Mouse (Mus musculus): ENCODE data around the gene Gna14. TPM values are rescaled to one million over a fixed set of nuclear protein-coding genes. Genes with fewer than 3 reads are reported as not detected.

The Gna14 gene
- total RNA-seq (2022): 10 to 100 TPM; 31.3 to 67.6 (median 48.9) TPM

DNA sequence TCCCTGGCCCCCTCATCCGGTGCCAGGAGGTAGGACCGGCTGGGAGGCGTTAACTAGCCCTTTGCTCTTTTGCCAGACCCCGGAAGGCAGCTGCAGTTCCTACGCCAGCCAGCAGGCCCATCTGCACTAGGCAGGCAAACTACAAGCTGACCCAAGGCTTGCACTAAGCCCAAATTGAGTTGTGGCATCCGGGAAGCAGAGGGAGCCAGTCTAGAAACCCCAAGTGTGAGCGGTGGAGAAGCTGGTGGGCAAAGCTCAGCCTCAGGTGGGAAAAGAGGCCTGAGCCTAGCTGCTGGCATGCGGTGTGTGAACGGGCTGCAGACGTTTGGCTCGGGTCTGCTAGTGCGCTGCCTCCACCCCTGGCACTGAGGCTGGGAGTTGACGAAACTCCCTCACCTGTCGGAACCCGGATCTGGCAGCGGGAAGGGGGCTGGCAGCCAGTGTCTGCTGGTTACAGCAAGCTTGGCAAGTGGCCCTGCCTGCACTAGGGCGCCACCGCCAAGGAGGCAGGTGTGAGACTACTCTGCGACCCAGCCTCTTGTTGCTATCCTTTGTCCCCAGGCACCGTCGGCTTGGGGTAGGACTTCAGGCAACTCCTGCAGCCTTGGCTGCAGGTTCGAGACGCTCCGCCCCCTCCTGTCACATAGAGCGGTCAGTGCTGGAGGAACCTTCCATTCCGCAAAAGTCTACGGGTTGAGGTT lies at the start of gene Gna14:
Gene Gna14, plus strand, starts transcription at position 232 of the 701 bp plus-strand sequence.
- DNase-seq: peak; percentile 64

DNA sequence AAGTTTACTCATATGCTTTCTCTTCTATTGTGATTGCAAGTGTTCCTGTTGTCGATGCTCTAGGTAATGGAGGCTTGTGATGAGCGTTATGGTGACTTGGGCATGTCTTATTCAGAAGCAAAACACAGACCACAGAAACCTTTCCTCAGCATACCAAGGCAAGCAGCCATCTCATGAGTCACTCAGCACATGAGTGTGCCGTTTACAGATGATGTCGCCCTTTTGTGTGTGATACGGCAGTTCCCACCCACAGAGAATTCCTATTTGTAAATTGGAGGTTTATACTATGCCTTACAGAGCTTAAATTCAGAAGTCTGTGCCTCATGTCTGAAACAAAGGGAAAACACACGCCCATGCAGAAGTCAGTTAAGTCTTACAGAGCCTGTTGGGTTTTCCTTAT lies 49.0 kb upstream of the Gna14 start:
- DNase-seq: no peak

DNA sequence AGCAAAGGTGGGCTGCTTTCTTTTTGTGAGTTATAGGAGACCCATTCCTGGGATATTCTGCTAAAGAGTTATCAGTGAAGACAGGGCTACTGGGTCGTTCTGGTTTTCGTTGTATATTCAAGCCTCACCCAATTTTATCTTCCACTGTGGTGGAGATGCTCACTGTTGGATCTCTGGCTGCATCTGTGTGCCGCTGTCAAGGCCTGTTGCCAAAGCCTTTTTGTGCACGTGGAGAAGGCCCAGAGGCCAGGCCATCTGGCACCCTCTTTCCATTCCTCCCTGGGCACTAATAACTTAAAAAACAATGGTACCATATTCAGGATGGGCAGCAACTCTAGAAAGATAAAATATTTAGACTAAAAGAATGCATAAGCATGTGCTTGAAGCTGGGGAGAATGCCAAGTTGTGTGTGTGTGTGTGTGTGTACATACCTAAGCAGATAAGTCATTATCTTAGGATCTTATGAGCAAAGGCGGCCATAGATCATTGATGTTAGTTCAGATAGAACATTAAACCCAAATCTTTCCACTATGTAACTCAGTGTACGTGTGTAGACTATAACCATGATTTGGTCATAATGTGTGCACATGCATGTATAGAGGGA lies 45.3 kb upstream of the Gna14 start:
- DNase-seq: no peak

DNA sequence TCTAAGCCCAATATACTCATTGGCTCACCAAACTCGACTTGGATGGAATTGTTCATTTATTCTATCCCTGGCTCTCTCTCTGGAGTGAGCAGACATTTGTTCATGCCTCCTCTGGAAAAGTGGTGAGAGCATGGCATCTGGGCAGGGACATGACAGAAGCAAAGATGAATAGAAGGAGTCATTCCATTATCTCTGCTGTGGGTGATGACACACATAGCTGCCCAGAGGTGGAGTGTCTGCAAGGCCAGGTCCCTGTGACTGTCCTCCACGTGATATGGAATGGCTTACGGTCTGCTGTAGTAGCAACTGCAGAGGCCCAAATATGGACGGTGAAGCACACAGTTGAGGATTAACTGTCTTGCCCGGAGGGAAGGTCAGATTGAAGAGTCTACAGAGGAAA lies 41.2 kb upstream of the Gna14 start:
- peak; percentile 43 for DNase-seq

DNA sequence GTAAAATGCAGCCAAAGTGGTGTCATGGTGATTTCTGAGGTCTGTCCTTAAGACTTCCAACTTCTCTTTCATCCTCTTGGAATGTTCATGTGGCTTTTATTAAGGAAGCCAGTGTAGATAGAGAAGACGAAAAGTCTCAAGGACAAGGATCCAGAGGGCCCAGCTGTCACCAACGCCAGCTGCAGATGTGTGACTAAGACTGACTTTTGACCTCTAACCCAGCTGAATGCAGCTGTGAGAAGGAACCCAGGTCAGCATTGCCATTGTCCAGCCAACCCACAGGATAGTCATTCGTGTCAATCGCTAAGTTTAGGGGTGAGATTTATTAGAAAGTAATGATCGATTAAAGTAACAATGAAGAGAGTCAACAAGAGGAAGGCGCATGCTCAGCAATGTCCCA lies 32.5 kb upstream of the Gna14 start:
- DNase-seq: no peak

DNA sequence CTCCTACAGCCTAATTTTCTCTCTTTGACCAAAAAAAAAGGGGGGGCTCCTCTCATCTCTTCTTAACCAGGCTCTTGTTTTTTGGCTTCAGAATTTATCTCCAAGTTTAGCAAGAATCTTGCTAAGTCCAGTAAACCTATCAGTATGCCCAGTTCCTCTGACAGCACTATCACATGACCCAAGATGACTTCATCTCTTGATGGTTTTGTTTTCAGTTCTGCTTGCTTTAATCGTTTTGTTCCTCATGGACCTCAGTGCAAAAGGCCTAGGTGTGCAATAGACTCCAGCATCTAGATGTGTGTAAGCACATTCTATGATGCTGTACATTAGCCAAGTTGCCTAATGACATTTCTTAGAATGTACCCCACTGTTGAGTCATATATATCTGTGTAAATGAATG lies 27.8 kb upstream of the Gna14 start:
- no peak for DNase-seq

DNA sequence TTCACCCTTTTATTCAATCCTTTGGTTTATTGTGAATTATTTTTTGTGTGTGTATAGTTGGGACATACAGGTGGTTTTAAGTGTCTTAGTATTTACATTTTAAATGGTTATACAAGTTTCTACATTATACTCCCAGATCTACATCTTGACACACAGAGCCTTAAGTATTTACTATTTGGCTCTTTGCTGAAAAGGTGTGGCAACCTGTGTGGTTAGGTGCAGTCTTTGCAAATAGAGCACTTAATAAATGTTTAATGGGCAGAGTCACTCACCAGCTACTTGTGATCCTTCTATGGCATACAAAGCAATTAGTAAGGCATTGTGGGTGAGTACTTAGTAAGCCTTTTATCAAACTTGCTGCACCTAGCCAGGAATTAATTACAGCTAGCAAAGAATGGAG lies 24.3 kb upstream of the Gna14 start:
- DNase-seq: no peak

DNA sequence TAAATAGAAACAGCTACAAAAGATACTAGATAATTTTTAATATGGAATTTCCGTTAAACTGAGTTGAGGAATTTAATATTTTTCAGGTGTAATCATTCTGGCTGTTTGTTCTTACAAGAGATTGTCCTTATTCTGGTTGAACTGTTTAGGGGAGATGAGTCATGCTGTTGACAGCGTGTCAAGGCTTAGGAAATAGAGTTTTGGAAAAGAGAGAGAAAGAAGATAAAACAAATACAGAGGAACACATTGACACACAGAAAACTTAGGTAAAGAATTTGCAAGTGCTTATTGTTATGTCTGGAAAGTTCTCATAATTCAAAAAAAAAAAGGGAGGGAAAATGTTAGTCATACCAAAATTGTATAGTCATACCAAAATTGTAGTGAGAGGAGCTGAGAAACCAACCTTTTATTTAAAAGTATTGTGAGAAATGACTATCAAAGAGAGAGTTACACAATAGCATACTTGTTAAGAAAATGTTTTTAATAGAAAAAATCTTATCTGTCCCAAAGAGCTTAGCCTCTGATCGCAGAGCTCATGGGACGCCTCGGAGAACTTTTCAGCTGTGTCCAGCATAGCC lies 17.4 kb upstream of the Gna14 start:
- no peak for DNase-seq

DNA sequence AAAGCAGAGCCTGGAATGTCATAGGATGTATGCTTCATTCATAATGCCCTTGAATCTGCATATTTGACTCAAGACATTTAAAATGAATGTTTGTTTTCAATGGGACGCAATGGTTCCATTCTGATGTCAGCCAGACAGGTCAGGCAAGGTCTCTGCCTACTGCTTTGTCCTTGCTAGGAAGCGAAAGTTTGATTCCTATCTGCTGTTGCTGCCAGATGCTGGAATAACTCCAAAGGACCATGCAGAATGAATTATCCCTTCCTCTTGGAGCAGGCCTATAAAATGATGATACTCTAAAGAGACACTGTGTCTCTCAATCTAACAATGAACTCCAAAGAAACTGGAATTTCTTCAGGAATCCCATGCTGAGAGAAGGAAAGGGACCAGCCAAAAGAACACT lies 10.0 kb upstream of the Gna14 start:
- DNase-seq: peak; percentile 67

DNA sequence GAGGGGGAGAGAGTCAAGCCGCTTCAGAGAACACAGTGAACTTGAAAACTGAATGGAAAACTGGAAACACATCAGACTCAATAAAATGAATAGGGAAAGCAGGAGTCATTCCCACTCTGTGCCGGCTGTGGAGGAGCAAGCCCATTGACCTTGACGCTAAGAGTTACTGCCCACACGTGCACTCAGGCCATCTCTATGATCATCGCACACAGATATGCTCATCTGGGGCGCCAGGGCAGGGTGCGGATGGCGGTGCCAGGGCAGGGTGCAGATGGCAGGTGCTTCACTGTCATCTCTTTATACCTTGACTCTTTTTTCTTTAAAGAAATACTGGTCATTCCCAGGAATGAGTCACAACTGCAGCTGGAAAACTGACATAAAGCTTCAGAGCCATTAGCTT lies 4.2 kb upstream of the Gna14 start:
- no peak for DNase-seq

DNA sequence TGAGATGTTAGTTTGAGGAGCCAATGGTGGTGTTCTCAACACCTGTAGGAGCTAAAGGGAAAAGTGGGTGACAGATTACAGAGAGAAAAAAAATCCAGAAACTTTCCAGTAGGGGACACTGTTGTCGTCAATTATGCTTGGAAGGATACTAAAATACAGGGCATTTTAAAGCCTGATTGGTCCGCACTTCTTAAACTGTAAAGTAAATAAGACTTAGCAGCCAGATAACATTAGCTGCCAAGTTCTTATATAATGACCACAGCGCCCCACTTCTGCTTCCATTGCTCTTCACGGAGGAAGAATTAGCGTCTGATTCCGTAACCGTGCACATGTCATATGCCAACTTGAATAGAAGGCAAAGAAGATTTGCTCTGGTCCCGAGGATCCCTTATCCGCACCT lies 683 bp upstream of the Gna14 start:
- DNase-seq: no peak

DNA sequence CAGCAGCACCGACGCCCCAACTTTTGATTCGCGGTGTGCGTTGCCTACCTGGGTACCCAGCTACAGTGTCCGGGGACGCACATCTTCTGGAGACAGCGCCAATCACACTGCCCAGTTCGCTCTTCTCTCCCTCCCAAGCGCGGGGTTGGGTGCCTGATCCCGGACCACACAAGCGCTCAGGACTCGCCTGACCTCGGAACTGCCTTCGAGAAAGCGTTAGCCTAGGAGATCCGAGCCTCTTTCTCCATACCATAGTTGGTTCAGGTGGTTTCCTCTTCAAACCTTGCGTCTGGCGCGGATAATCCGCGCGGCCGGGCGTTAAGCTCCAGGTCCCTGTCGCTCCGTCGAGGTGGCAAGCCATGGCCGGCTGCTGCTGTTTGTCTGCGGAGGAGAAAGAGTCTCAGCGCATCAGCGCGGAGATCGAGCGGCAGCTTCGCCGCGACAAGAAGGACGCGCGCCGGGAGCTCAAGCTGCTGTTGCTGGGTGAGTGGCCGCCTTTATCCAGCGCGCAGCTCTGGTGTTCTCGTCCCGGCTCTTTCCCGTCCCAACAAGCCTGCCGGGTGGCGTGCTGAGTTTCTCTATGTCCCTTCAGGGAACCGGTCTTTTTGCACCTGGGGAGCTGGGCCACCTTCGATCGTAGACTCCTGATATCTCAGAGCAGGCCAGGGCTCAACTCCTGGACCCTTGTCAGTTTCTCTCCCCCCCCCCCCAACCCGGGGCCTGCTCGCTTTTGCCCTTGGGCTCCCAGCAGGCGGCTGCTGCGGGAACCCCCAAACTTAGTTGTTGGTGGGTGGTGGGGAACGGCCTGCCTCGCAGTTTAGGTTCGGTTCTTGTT lies 990 bp downstream of the Gna14 start:
- DNase-seq: no peak

DNA sequence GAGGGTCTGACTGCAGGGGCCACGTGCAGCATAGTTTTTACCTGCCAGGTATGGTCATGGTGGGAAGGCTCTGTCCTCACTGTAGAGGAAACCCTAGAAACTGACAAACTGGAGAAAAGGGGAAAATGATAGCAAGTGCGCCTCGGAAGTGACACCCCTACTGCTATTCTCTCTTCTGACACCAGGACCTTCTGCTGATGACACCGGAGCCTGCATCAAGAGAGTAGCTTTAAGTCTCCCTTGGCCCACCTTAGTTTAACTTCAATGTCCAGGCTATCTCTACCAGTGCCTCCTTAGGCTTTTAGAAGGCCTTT lies 1.6 kb downstream of the Gna14 start:
- no peak for DNase-seq

DNA sequence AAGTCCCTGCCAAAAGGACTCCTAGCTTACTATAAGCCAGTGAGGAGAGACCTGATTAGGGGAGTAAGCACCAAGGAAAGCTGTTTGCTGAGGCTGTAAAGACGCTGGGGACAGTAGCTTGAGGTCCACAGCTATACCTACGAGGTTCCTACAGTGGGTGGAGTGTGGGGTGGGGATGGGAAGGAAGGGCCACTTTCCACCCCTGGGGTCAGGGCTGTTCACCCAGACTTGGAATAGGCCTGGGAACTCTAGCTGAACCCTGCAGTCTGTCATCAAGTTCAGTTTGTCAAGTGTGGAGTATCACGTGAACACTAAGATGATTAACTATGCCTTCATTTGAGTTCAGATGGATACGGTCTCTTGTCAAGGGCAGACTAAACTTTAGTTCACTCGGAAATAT lies 2.3 kb downstream of the Gna14 start:
- no peak for DNase-seq

DNA sequence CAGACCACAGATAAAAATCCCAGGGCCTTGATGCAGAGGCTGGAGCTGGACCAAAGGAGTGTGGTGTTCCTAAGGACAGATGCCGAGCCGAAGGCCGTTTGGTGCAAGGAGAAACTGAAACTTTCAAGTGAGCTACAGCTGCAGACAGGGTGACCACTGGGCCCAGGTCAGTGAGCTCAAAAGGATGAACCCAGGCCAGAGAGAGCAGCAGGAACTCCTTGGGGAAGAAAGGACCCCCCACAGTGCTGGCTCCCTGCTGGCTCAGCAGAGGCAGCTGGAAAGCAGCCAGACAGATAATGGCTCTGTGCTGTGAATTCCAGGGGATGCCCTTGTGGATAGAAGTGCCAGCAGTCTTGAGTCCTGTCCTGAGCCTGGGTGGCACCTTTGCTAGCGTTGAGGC lies 3.7 kb downstream of the Gna14 start:
- peak; percentile 71 for DNase-seq

DNA sequence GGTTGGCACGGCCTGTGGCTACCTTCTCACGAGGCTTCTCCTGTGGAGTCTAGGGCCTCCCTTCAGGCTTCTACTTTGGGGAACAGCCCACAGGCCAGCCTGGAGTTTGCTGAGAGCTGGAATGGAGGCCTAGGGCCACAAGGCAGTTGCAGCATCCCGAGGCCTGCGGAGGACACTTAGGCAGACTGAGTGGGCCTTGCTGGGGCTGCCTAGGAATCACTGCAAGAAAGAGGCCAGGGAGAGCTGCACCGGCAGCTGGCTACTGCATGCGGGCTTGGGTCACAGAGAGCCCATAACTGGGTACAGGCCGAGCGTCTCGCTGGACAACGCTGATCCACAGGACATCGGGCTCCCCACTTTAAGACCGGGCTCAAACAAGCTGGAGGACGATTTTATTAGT lies 4.3 kb downstream of the Gna14 start:
- no peak for DNase-seq

DNA sequence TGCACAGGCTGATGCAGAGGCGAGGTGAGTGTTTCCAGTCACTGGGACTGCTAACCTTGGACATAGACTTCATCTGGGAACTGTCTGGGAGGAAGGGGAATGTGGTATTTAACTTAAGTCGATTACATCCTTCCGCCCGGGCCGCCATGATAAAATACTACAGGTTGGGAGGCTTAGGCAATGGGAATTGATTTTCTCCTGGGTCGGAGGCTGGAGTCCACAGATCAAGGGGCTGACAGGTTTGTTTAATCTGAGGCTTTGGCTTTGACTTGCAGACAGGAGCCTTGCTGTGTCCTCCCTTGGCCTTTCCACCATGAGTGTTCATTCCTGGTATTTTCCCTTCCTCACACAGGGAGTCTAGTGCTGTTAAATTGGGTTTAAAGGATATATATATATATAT lies 5.8 kb downstream of the Gna14 start:
- DNase-seq: no peak

DNA sequence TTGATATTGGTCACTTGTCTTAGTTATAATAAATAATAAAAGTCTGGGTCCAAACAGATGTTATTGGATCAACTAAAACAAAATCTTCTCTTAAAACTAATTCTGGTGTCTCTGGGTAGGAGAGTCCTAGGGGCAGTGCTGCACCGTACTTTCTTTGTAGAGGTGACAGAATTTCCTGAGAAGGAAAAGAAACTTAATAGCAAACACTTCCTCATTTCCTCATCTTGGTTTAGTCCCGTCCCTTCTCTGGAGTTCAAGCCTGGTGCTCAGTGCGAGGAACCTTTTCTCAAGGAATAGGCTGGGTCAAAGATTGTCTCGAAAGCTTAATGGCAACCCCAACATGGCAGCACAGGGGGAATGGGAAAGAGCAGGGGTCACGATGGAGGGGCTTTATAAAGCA lies 7.8 kb downstream of the Gna14 start:
- no peak for DNase-seq

DNA sequence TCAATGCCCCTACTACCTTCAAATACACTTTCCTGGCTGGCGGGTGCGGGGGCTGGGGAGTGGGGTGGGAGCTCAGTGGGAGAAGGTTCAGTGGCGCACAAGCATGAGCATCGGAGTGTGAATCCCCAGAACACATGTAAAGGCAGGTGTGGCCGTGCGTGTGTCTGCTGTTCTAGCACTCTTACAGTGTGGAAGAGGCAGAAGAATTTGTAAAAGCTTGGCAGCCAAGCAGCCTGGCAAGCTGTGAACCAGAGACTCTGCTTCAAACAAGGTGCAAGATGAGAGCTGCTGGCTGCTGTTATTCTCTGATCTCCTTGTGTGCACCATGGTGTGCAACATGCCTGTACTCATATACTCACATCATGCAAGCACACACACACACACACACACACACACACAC lies 11.1 kb downstream of the Gna14 start:
- DNase-seq: no peak

DNA sequence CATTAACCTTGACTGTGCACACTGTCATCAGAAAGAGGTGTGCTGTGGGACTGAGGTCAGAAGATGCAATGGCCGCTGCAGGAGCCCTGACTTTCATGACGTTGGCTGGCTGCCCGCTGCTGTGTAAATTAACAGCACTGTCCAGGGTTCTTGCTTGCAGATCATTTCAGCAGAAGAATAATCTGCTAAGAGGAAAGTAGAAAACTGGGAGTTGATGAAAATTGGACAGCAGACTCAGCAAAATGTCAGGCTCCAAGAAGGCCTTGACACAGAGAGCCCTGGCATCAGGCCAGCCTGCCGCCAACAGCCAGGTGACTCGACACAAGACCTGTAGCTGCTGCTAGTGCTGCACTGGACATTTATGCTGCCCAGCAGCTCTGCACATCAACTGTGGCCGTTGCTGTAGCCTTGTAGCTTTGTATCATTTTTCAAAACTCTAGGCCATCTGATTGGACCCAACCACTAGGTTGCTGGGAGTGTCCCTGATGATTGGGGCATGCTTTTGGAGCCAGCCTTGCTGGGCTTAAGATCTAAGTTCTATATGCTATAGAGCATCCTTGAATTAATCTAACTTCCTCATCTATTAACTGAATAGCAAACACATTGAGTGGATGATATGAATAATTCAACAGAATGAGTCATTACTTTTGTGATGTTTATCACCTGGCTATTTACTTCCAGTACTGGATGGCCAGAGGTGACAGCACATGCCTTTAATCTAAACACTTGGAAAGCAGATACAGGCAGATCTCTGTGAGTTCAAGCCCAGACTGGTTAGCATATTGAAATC lies 12.5 kb downstream of the Gna14 start:
- peak; percentile 67 for DNase-seq

DNA sequence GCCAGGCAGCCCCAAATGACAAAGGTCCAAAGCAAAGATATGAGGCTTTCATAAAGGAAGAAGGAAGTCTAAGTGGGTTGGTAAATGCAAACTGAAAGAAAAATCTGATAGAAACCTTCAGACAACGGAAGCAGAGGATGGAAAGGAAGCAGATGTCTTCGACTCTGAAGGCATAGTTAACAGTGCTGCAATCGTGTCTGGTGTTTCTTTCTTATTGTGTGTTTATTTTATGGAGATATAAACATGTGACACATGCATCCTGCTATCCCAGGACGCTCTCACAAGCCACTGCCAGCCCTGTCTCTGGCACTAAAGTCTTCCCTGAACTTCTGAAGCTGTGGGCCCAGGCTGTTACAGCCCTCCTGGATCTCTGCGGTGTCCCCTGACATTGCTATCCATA lies 13.2 kb downstream of the Gna14 start:
- no peak for DNase-seq

DNA sequence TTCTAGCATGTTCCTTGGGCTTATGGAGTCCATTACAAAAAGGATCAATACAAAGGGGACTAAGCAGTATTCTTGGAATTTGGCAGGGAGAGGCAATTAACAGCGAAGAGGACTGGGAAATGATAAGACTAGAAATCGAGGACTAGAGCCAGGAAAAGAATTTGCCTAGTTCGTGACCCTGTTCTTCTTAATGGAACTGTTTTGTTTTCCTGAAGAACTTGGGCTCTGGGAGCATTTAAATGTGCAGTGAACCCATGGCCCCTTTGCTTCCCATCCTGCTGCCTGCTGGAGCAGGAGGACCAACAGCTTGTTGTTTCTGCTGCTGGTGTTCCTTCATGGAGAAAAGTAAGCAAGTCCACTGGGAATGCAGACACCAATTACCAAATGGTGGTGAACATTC lies 15.3 kb downstream of the Gna14 start:
- no peak for DNase-seq

DNA sequence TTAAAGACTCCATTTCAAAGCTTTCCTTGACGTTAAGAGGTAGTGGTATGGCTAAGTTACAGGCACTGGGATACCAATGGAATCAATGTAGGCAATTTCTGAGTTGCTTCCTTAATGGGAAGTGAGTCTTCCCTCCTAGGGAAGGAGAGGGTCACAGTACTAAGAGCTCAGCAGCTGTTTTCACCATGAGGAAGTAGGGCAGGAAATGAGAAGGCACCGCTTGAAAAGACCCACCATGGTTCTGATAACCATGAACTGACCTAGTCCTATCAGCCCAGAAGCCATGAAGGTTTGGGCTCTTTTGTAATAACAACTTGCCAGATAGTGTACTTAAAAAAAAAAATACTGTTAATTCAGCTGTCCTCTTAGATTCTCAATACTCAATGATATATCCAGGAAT lies 20.6 kb downstream of the Gna14 start:
- DNase-seq: no peak
